Mouse (Mus musculus) megakaryocyte, embryonic 14.5 days (primary cell): Measurements from ENCODE around the gene Art1.

Experiments used
- FLI1 ChIP-seq: IDR thresholded peaks from 2 replicates; pipeline ENCODE4 v1.6.1; 2012; ENCODE audit warnings: low read length, inconsistent platforms, mixed read lengths
- GATA1 ChIP-seq: IDR thresholded peaks from 3 replicates; pipeline ENCODE4 v1.6.1; 2012; ENCODE audit warnings: mixed read lengths, low read length, inconsistent platforms, borderline replicate concordance

DNA sequence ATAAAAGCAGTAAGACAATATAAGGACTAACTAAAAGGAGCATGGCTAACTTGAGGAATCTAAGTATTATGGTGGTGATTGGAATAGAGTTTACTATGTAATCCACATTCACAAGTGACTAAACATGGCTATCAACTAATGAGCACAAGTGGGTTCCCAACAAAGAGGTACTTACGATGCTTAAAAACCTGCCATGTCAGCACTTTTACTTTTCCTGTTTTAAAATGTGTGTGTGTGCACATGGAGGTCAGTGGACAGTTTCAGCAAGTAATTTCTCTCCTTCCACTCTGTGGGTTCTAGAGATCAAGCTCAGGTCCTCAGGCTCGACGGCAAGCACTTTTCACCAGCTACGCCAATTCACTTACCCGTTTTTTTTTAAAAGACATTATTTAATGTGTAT is 36.4 kb downstream of the Art1 start:
- no peak for TF ChIP-seq GATA1
- TF ChIP-seq FLI1 = no peak
